Mouse (Mus musculus): ENCODE results near the gene Tiparp. TPM values are rescaled to one million over a fixed set of nuclear protein-coding genes. Genes with fewer than 3 reads are reported as not detected.

Tiparp gene
- total RNA-seq, 2 experiments from 2014 or later: 20.9 to 24.5 TPM

DNA sequence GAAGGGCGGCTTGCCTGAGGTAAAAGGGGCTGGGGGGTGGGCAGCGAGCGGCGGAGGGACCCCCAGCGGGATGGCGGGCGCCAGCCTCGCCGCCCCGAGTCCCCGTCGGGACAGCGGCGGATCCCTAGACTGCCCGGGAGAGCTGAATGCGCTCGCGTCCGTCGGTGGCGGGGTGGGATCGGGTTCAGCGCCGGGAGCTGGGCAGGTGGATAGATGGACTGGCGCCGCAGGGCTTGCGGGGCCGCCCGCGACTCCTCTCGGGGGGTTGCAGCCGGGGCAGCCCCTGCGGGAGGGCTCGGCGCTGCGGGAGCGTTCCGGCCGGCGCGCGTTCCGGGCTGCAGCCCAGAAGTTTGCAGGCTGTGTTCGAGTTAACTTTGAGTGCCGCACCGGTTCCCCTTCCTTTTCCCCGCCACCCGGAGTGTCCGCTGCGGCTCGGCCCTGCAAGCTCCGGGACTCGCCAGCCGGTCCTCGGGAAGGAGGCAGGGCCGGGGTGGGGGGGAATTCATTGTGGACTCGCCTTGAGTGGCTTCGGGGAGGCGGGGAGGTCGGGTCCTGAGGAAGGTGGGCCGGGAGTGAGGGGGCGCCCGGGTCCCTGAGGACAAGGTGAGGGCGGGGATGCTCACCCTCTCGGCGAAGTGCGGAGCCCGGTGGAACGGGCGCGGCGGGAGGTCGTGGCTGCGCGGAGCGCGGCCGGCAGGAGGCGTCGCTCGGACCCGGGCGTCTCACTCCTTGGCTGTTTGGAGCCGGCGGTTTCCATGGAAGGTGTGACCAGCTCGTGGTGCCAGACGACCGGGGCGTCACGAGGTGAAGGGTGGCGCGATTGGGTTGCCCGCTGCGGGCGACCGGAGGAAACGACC, 632 bp downstream of the Tiparp start:
- ATAC-seq (replicated peaks; ENCODE audit: poor library complexity): peak; percentile 46; the same call in 1 of the 2 replicates

DNA sequence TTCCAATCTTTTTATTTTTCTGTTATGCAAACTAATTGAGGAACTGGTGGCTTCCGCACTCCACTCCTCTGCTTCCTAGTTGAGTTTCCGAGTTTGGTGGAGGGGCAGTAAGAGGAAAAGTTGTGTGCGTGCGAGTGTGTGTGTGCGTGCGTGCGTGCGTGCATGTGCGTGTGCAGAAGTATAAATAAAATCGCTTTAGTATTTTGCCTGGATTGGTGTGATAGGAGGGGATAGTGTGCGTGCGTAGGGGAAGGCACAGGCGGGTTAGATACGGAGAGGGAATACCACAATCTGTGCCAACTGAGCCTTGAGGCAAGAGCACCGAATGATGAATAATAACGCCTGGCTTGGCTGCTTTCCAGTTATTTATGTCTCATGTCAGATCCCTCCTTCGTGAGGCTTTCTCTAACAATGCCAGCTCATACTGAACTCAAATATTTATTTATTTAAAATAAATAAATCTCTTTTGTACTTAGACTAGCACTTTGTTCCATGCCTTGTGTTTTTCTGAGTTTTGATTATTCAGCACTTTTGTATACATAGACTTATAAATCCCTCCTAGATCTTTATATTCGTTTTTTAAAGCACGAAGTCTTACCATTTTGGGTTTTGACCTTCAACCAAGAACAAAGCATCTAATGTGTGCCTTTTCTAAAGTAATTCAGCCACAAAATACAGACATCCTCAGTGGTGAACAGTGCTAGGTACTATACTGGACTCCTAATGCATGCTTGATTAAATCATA, 1.4 kb downstream of the Tiparp start:
- ATAC-seq (replicated peaks; ENCODE audit: poor library complexity): peak; percentile 45

DNA sequence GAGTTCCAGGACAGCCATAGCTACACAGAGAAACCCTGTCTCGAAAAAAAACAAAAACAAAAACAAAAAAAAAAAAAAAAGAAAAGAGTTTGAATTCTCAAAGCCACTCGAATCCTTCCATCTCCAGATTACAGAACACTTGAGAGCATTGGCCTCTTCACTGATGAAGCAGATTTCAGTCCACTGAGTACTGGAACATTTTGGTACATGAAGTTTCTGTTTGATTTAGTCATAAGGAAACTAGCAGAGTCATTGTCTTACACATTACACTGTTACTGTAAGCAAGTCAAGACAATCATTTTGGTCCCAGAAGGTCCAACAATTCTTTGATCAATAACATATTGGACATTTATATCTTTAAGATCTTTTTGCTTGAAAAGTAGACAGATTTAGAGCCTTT, 4.8 kb downstream of the Tiparp start:
- no peak for ATAC-seq (replicated peaks; ENCODE audit: poor library complexity)

DNA sequence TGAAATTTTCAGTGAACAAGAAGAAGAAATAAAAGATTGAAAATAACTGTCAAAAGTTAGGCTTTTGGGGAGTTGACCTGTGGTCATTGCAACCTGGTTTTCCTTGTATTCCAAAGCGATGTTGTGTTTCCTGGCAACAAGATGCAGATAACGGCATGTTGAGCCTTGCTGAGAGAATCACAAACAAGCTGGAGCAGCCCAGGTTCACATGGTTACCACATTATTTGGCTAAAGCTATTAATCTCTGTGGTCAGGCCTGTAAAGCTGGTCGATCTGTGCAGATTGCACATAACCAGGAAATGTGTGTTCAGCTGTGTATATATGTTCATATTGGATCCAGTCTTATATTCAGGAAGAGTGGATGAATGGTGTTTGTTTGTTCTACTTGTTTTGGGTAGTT, 5.4 kb downstream of the Tiparp start:
- no peak for ATAC-seq (replicated peaks; ENCODE audit: poor library complexity)

DNA sequence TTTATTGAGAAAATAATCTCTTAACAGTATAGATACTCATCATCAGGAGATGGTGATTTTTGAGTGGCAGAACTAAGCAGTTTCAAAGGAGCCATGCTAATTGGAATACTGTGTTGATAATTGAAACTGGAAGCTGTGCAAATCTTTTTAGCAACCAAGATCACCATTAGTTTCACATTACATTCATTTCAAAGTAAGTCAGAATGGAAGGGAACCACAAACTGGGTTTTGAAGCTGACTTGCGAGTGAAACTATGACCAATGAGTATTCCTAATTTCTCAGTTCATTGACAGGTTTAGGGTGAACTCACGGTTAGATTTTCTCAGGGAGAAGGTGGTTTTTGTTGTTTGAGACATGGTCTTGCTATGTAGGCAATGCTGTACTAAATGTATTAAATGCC, 6.3 kb downstream of the Tiparp start:
- no peak for ATAC-seq (replicated peaks; ENCODE audit: poor library complexity)

DNA sequence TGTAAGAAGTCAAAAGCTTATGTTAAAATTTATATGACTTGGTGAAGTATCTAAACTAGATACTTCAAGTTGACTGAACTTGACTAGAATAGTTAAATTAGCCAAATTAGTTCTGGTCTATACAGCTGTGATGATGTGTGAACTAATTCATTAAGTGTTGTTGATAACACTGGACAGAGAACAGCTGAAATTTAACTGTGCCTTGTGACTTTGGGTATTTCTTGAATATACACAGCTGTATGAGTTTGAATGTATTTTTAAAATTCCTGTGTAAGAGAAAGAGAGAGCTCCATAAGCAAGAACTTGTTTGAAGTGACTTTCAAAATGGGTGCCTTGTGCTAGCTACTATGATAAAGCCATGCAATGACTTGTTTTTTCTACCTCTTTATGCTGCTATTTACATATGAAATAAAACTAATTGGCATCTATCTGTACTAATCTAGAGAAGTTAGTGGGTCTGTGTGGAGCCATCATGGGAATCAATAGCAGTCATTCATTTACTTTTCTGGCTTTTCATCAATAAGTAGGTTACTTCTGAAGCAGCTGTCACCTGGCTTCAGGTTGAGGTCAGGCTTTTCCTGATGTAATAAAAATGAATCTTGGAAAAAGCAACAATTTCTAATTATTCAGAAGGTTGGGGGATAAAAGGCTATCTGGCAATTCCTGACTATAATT, 7.0 kb downstream of the Tiparp start:
- no peak for ATAC-seq (replicated peaks; ENCODE audit: poor library complexity)

DNA sequence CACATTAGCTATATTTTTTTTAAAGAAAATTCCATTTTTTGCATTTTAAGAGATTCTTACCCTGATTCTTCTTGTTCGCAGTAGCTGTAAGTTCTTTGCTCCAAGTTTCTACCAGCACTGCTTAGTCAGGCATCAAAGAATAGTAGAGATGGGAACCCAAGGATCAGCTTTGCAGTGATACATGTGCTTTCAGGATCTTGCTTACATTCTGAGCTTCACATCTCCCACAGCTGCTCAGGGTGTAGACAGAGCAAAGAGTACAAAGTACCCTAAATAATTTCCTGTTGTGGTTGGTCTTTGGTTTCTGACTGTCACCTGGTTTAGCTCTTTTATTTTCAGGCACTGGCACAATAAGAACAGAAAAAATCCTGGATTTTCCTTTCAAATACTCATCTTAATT, 9.1 kb downstream of the Tiparp start:
- ATAC-seq (replicated peaks; ENCODE audit: poor library complexity): no peak

DNA sequence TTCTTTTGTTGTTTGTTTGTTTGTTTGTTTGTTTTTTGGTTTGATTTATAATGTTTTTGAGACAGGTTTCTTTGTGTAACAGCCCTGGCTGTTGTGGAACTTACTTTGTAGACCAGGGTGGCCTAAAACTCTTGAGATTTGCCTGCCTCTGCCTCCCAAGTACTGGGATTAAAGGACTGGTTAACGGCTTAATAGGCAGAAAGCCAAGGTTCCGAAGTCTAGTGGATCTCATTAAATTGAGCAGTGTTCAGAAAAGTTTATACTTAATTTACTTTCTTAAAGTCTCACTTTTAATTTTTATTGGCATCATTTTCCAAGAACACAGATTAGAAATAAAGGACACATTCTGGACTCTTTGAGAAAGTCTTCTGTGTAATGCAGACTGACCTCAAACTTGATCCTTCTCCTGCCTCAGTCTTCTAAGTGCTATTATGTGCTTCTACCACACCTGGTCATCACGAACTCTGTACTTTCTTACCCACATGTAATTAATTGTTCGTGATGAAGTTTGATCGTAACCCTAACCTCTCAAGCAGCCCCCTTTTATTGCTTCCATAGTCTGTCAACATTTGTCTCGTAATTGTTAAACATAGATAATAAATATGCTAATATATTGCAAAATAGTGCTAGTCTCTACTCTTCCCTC, 12.8 kb downstream of the Tiparp start:
- ATAC-seq (replicated peaks; ENCODE audit: poor library complexity): no peak

DNA sequence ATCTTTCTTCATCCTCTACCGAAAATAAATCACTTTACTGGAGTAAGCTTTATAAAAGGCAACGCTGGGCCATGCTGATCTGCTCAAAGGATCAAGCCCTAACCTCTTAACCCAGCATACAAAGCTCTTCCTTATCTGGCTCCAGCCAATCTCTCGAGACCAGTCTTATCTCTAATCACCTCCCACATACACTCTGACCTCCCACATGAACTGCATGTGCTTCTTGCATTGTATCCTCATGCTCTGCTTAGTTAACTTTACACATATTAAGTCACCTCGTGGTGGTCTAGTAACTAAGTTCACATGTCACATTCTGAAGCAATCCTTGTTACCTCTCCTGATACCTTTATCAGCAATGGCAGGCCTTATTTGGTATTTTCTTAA, 13.3 kb downstream of the Tiparp start:
- ATAC-seq (replicated peaks; ENCODE audit: poor library complexity): 0 out of 2 replicates have a peak, but pooled peaks have one; percentile 37

DNA sequence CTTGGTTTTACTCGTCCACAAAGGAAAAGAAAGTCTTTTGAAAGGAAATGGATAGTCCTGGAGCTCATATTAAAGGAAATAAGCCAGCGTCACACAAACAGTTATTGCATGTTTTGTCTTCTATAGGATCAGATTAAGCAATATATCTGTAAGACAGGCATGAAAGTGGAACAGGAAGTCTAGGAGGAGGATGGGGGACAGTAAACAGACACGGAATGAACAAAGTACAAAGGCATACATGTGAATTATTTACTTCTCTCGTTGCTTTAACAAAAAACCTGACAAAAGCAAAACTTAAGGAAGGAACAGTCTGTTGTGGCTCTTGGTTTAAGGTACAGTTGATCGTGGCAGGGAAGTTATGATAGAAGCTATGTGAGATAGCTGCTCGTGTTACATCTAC, 21.6 kb downstream of the Tiparp start:
- peak; percentile 80 for ATAC-seq (replicated peaks; ENCODE audit: poor library complexity)

DNA sequence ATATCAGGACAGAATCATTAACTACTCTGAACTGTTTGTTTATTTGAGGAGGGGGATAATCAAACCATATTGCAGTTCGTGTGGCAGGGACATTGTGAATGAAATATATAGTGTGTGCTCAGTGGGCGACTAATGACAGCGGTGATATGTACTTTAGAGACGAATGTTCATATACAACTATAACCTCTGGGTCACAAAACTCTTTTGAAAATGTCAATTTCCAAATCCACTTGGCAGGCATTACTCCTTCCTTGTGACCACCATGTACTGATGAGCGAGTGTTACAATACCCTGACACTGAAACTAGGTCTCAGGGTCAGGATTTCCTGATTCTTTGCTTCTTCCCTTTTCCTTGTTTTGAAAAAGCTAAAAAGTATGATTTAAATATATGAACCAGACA, 22.9 kb downstream of the Tiparp start:
- peak; percentile 65 for ATAC-seq (replicated peaks; ENCODE audit: poor library complexity)

DNA sequence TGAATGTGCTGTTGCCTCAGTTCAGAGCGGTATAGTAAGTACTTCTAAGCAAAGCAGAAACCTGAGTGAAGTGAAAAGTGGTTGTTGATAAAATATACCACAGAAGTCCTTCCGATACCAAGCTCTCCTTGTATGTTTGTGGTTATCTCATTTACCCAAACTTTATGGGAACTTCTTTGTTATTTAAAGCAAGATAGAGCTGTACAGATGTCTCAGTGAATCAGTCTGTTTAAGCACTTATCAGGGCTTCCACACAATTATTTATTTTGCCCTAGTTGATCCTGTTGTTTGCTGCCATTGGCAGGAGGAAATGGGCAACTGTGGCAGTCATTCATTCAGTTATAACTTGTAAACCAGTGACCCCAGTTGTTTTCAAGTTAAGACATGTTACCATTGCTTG, 26.4 kb downstream of the Tiparp start:
- peak; percentile 63 for ATAC-seq (replicated peaks; ENCODE audit: poor library complexity)

DNA sequence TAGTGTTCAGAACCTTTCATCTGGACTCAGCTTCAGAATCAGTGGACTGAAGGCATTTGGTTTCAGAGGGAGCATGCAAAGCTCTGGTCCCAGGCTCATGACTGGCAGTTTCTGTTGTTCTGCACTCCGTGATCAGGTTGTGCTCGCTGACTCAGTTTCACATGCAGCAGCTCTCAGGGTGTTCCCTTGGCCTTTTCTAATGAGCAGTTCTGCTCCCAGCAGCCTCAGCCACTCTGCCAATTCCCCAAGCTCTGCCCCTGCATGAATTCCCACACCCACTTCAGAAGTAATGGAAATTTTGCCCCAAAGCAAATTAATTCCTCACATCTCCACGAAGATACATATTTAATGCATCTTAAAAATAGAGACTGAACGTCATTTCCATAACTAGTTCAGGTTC, 30.5 kb downstream of the Tiparp start:
- no peak for ATAC-seq (replicated peaks; ENCODE audit: poor library complexity)

DNA sequence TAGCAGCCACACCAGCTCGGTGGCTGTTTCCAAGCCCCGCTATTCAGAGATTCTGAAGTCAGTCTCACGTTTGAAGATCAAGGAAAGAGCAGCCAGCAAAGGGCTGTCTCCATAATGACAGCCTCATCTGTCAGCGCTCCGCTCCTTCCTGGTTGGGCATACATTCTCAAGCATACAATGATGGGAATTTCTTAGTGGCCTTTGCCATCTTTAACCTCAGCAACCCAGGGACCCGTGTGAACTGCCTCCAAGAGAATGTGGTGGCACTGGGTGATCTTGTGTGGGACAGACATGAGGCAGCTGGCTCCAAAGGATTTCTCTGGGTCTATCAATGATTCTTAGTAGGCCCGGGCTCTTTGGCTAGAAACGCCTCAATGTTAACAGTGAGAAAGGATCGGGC, 34.0 kb downstream of the Tiparp start:
- no peak for ATAC-seq (replicated peaks; ENCODE audit: poor library complexity)

DNA sequence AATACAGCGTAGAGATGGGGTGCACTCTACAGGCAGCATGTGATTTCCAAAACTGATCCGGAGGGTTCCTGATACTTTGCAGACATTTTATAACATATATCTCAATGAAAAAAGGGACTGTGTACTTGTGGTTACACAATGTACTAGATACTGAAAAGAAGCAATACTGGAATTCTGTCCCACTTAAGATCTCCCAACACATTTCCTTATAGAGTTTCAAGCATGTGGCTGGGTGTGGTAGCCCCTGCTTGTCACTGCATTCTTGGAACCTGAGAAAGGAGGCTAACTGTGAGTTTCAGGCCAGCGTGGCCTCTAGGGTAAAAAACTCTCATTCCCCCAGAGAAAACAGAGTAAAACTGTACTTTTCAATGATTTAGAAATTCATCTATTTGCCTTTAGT, 34.5 kb downstream of the Tiparp start:
- ATAC-seq (replicated peaks; ENCODE audit: poor library complexity): no peak

DNA sequence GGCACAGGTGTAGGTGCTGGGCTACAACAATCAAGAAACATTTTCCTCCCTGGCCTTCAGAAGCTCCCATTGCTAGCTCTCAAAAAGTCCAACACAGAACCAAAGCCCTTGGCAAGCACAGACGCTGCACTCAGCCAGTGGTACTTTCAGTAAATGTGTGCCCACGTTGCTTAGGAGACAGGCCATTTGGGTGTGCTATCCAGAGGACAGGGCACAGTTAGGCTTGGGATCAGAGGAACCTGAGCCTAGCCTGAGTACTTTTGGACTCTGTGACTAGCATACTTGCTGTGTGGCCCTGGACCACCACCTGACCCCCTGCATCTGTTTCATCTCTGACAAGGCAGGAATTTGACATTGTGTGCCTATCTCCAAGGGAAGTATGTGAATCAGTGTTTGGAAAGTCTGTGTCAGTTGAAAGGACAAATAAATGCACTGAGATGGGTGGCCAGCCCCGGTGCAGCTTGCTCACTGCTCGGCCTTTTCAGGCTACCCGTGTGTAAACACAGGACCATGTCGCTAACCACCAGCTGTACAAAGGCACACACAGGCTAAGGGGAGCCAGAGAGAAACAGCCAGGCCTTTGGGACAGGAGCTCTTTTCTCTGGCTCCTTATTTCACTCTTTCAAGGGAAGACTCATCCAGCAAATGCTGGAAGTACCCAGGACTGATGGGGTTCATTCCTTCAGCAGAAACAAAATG, 35.9 kb downstream of the Tiparp start:
- ATAC-seq (replicated peaks; ENCODE audit: poor library complexity): no peak

DNA sequence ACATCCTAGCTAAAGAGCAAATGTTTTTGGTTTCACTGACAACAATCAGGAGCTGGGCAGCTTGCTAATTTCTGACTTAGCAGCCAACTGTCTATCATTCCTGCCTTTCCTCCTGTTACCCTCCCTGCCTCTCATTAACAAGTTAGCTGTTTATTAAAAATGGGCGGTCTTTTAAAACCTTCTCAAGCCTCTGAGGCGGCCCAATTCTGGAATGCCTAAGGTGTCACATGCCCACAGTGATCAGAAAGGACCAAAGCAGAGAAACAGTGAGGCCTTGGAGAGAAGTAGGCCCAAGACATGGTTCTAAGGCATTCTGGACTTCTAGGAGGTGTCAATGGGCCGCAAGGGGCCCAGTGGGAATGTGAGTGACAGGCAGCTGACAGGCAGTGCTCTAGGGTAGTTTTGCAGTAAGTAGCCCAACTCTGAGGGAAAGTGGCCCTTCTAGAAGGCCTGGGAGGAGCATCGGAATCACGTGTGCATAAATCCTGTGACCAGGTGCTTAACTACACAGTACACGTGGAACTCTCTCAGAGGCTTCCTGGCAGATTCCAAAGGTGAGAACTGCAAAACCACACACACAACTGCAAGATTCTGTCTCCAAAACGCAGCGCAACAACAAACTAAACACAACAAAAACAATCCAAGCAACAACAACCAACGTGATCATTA, 37.6 kb downstream of the Tiparp start:
- no peak for ATAC-seq (replicated peaks; ENCODE audit: poor library complexity)

DNA sequence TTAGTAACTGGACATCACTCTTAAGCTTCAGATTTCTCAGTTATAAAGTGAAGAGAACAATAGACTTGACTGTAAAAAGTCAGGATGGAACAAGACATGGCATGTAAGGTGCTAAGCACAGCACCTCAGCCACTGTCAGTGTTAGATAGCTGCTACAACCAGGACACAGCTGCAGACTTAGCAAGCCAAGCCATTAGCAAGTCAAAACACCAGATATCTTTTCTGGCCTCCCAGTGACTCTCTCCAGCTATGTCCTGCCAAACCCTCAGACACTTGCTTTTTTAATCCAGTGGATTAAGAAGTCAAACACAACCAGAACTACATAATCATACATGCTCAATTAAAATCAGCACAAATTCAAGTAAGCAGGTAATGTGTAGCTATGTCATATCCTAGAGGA, 41.7 kb downstream of the Tiparp start:
- ATAC-seq (replicated peaks; ENCODE audit: poor library complexity): no peak

DNA sequence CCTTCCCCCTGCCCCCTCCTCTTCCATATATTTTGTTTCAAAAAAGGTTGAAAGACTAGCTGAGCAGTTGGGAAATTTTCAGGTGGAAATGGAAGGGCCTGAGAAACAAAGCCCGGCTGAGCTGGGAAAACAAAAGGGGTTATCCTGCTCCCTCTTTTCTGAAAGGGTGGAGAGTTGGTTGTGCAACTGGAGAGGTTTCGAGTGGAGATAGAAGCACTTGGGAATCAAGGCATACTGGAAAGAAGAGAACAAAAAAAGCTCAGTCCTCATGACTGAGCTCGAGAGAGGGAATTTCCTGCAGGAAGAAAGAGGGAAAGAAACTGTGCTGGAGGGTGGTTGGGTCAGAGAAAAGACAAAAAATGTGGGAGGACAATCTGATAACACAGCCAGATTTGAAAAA, 45.3 kb downstream of the Tiparp start:
- ATAC-seq (replicated peaks; ENCODE audit: poor library complexity): no peak

DNA sequence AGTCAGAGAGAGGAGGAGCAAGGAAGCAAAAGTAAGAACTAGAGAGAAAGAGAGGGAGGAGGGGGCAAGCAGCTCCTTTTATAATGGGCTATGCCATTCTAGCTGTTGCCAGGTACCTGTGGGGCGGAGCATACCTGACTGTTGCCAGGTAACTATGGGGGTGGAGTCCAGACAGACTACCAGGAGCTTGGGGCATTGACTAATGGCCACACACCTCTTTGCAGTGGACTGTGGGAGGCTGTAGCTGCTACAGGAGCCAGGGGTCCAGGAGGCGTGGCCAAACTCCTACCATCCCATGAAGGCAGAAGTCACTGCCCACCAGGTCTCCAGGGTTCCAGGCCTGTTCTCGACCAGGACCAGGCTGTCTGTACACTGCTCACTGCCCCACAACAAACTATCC, 49.4 kb downstream of the Tiparp start:
- no peak for ATAC-seq (replicated peaks; ENCODE audit: poor library complexity)

Data from megakaryocyte progenitor cell, adult 5-6 weeks (primary cell).